Mouse (Mus musculus): ENCODE measurements around the gene Xlr5a. TPM values are rescaled to one million over a fixed set of nuclear protein-coding genes. Genes with fewer than 3 reads are reported as not detected.
"Not testable (repeated sequence)": the region's sequence is repeated elsewhere in the genome, so short reads cannot be mapped to it uniquely, and the experiment has no call there.

Xlr5a gene
- polyA plus RNA-seq, 1 experiment from 2014 or later: 0.50 TPM

DNA sequence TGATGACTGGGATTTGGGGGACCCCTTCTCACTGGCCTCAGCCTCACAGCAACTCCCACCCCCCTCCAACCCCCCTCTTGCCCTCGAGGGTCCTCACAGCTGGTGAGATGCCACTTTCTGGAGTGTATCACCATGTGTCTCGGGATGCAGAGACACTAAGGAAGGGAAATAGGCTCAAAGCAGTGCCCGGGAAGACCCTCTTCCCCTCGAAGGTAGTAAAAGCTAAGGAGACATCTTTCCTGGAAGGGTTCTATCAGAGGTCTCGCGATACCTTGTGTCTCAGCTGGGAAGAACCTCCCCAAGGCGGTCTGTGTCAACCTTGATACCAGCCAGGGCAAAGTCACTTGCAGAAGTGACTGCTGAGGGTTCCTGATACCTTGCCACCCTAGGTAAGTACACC is 176.0 kb downstream of the Xlr5a start, which contains the start of gene Gm14685:
TSS of gene Gm14685 (plus strand) at position 301 of the 400 bp plus-strand sequence.
- not testable (repeated sequence) for H3K4me2 ChIP-seq (replicated peaks); H3K9ac ChIP-seq; H3K27ac ChIP-seq; H3K27me3 ChIP-seq (replicated peaks); H3K4me1 ChIP-seq (replicated peaks); H3K4me3 ChIP-seq (replicated peaks); H3K9me3 ChIP-seq; H3K36me3 ChIP-seq; ATAC-seq
- WGBS: no CpG with 5 or more reads among the region's 7 CpGs

DNA sequence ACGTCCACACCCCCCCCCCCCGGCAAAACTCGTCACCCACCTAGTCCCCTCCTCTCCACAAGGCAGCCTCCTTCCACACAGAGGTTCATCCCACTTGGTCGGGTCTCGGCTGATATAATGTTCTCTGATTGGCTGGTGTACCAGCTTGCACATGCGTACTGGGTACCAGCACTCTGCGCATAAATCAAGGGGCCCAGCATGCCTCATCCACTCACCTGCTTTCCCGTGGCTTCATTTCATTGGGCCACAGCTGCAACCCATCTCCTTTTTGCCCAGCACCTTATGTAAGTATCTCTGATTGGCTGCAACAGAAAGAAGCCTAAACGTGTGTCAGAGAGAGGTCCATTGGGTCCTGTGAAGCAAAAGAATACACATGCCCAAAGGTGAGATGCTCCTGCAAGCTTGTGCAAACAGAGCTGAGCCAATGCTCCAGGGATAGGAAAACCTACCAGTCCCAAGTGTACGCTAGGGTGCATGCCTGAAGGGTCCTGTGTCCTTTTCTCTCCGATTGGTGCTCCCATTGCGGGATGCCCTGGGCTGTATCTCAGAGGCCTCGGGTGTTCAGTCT is 195.8 kb downstream of the Xlr5a start, which contains the start of gene Xlr3a:
TSS of gene Xlr3a (minus strand) at position 155 of the 568 bp plus-strand sequence.
- not testable (repeated sequence) for H3K27me3 ChIP-seq (replicated peaks); H3K9me3 ChIP-seq; H3K4me2 ChIP-seq (replicated peaks); ATAC-seq; H3K27ac ChIP-seq; H3K4me3 ChIP-seq (replicated peaks); H3K4me1 ChIP-seq (replicated peaks); H3K36me3 ChIP-seq; H3K9ac ChIP-seq
- WGBS: 68% methylated on average over 13 of the region's 13 CpGs

DNA sequence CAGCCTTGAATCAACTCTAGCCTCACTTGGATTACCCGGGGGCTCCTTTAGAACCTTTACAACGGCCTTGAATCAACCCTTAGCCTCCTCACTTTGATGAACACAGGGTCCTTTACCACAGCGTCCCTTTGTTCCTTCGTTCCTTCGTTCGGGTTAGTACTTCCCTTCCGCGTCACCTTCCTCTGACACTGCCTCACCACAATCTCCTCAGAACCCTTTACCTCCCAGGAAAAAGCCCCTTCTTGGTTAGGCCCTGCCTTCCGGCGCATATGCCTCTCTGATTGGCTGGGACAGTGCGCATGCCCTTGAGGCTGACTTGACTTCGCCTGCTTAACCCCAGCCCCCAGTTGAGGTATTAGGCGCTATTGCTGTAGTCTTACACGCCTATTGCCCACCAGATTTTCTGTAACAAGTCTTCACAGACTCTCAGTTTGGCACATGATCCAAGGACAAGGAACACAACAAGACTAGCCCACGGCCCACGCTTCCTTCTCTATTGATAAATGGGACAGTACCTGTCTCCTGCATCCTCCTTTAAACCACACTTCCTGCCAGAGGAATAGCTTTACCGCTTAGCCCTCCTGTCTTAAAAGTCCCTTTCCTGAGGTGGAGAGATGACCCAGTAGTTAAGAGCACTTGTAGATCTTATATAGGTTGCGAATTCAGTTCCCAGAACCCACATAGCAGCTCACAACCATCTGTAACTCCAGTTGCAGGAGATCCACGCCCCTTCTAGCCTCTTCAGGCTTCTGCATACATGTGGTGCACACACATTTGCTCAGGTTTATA is 210.3 kb downstream of the Xlr5a start, which contains the start of gene Xlr4a:
TSS of gene Xlr4a (minus strand) at position 212 of the 789 bp plus-strand sequence.
- not testable (repeated sequence) for H3K4me2 ChIP-seq (replicated peaks); H3K9ac ChIP-seq; H3K9me3 ChIP-seq; H3K4me1 ChIP-seq (replicated peaks); H3K4me3 ChIP-seq (replicated peaks); H3K36me3 ChIP-seq; ATAC-seq; H3K27me3 ChIP-seq (replicated peaks); H3K27ac ChIP-seq
- WGBS: 79% methylated on average over 19 of the region's 19 CpGs

- H3K36me3 ChIP-seq: not testable (repeated sequence)
Measured at GRCm38 (mm10) chrX:73066765-73067312, 225.9 kb downstream of the Xlr5a start.

GRCm38 (mm10) chrX:73064415-73064793 is 228.4 kb downstream of the Xlr5a start, which contains the start of gene Pnma3:
Gene Pnma3 (plus strand): TSS chrX:73064787.
- Histone ChIP-seq H3K4me1 (replicated peaks) (no peaks in the 10 kb centered on the region), H3K36me3 (no peaks in the 10 kb centered on the region), H3K9ac (no peak within 1 kb of the TSS), H3K9me3 (no peaks in the 10 kb centered on the region), H3K4me3 (replicated peaks) (no peak within 1 kb of the TSS), H3K27ac (no peak within 1 kb of the TSS), H3K4me2 (replicated peaks) (peak within 1 kb of the TSS; percentile 38), H3K27me3 (replicated peaks) (no peaks in the 10 kb centered on the region)
- ATAC-seq: no peak
- 37% methylated on average over 7 of the region's 7 CpGs for WGBS

More at GRCm38 (mm10) chrX:73066765-73067312, 225.9 kb downstream of the Xlr5a start:
- H3K4me2 ChIP-seq (replicated peaks); H3K9ac ChIP-seq; ATAC-seq; H3K27me3 ChIP-seq (replicated peaks); H3K27ac ChIP-seq; H3K4me1 ChIP-seq (replicated peaks); H3K4me3 ChIP-seq (replicated peaks); H3K9me3 ChIP-seq: not testable (repeated sequence)
- no CpG with 5 or more reads among the region's 5 CpGs for WGBS

GRCm38 (mm10) chrX:73063512-73064414 is 229.0 kb downstream of the Xlr5a start:
- Histone ChIP-seq H3K36me3 (no peaks in the 10 kb centered on the region), H3K9ac (no peak overlapping the region), H3K27ac (no peak overlapping the region), H3K27me3 (replicated peaks) (no peaks in the 10 kb centered on the region), H3K9me3 (no peaks in the 10 kb centered on the region), H3K4me2 (replicated peaks) (peak overlapping the region; percentile 38), H3K4me1 (replicated peaks) (no peaks in the 10 kb centered on the region), H3K4me3 (replicated peaks) (no peak overlapping the region)
- no peak for ATAC-seq
- WGBS: 43% methylated on average over 24 of the region's 24 CpGs

- Histone ChIP-seq H3K4me3 (replicated peaks) (no peak overlapping the region), H3K9ac (no peak overlapping the region), H3K27ac (no peak overlapping the region), H3K4me2 (replicated peaks) (no peak overlapping the region), H3K4me1 (replicated peaks) (no peaks in the 10 kb centered on the region), H3K27me3 (replicated peaks) (no peaks in the 10 kb centered on the region), H3K9me3 (no peaks in the 10 kb centered on the region), H3K36me3 (no peaks in the 10 kb centered on the region)
- no peak for ATAC-seq
- 45% methylated on average over 5 of the region's 5 CpGs for WGBS
Measured at GRCm38 (mm10) chrX:73062323-73062722, 230.5 kb downstream of the Xlr5a start.

- no peaks in the 10 kb centered on the region for H3K9me3 ChIP-seq
- no peak overlapping the region for H3K27ac ChIP-seq
- 74% methylated on average over 1 of the region's 1 CpGs for WGBS
- no peaks in the 10 kb centered on the region for H3K4me1 ChIP-seq (replicated peaks)
- no peaks in the 10 kb centered on the region for H3K27me3 ChIP-seq (replicated peaks)
- no peaks in the 10 kb centered on the region for H3K36me3 ChIP-seq
- no peak overlapping the region for H3K9ac ChIP-seq
- H3K4me3 ChIP-seq (replicated peaks): no peak overlapping the region
- ATAC-seq: no peak
- no peak overlapping the region for H3K4me2 ChIP-seq (replicated peaks)
Measured at GRCm38 (mm10) chrX:73061528-73061927, 231.2 kb downstream of the Xlr5a start.

Other genes with a start within 250 kb of the Xlr5a start
- gene Pnma3, start 228.2 kb downstream of the Xlr5a start, polyA plus RNA-seq (2015; fragmentation: Nextera tagmentation; extraction: Ambion mirVana): 0.16 TPM in 1 of 2 replicates, not detected in the other
- 2.3 and 2.4 TPM in 2 replicates for gene Xlr4a, start 210.5 kb downstream of the Xlr5a start, polyA plus RNA-seq (2015; fragmentation: Nextera tagmentation; extraction: Ambion mirVana)
- 6.2 and 7.5 TPM in 2 replicates for gene Xlr3a, start 195.9 kb downstream of the Xlr5a start, polyA plus RNA-seq (2015; fragmentation: Nextera tagmentation; extraction: Ambion mirVana)
- 0.13 and 0.24 TPM in 2 replicates for gene Gm14685, start 175.9 kb downstream of the Xlr5a start, polyA plus RNA-seq (2015; fragmentation: Nextera tagmentation; extraction: Ambion mirVana)
- gene Xlr5b, start 144.2 kb downstream of the Xlr5a start, polyA plus RNA-seq (2015; fragmentation: Nextera tagmentation; extraction: Ambion mirVana): 0.24 TPM in 1 of 2 replicates, not detected in the other
- gene DXBay18, start 143.5 kb downstream of the Xlr5a start, polyA plus RNA-seq (2015; fragmentation: Nextera tagmentation; extraction: Ambion mirVana): not detected in 2 replicates
- not detected in 2 replicates for gene Spin2d, start 116.0 kb downstream of the Xlr5a start, polyA plus RNA-seq (2015; fragmentation: Nextera tagmentation; extraction: Ambion mirVana)
- 9.0 and 9.8 TPM in 2 replicates for gene Xlr3b, start 100.8 kb downstream of the Xlr5a start, polyA plus RNA-seq (2015; fragmentation: Nextera tagmentation; extraction: Ambion mirVana)
- 1.0 and 1.4 TPM in 2 replicates for gene Xlr4b, start 78.6 kb downstream of the Xlr5a start, polyA plus RNA-seq (2015; fragmentation: Nextera tagmentation; extraction: Ambion mirVana)
- 13.4 and 14.6 TPM in 2 replicates for gene F8a, start 64.7 kb downstream of the Xlr5a start, polyA plus RNA-seq (2015; fragmentation: Nextera tagmentation; extraction: Ambion mirVana)
- 0.84 and 0.91 TPM in 2 replicates for gene Xlr4c, start 49.8 kb downstream of the Xlr5a start, polyA plus RNA-seq (2015; fragmentation: Nextera tagmentation; extraction: Ambion mirVana)
- not detected in 2 replicates for gene Xlr3c, start 27.6 kb downstream of the Xlr5a start, polyA plus RNA-seq (2015; fragmentation: Nextera tagmentation; extraction: Ambion mirVana)
- 0.19 and 0.29 TPM in 2 replicates for gene Xlr5c, start within 50 bp of the Xlr5a start, polyA plus RNA-seq (2015; fragmentation: Nextera tagmentation; extraction: Ambion mirVana)
- gene Gm45015, start 43.9 kb upstream of the Xlr5a start, polyA plus RNA-seq (2015; fragmentation: Nextera tagmentation; extraction: Ambion mirVana): not detected in 2 replicates
- gene Zfp275, start 49.6 kb upstream of the Xlr5a start, polyA plus RNA-seq (2015; fragmentation: Nextera tagmentation; extraction: Ambion mirVana): 9.9 and 10.2 TPM in 2 replicates
- gene Gm18336, start 105.8 kb upstream of the Xlr5a start, polyA plus RNA-seq (2015; fragmentation: Nextera tagmentation; extraction: Ambion mirVana): not detected in 2 replicates
- 0.32 and 0.54 TPM in 2 replicates for gene Zfp92, start 118.1 kb upstream of the Xlr5a start, polyA plus RNA-seq (2015; fragmentation: Nextera tagmentation; extraction: Ambion mirVana)
- not detected in 2 replicates for gene Trex2, start 142.4 kb upstream of the Xlr5a start, polyA plus RNA-seq (2015; fragmentation: Nextera tagmentation; extraction: Ambion mirVana)
- gene Haus7, start 166.1 kb upstream of the Xlr5a start, polyA plus RNA-seq (2015; fragmentation: Nextera tagmentation; extraction: Ambion mirVana): 58.2 and 60.6 TPM in 2 replicates
- 48.5 and 52.7 TPM in 2 replicates for gene Bgn, start 190.6 kb upstream of the Xlr5a start, polyA plus RNA-seq (2015; fragmentation: Nextera tagmentation; extraction: Ambion mirVana)
- gene Atp2b3, start 210.1 kb upstream of the Xlr5a start, polyA plus RNA-seq (2015; fragmentation: Nextera tagmentation; extraction: Ambion mirVana): 0.26 and 0.28 TPM in 2 replicates

All from intestine, embryonic 15.5 days (tissue).